Comparison of ENCODE assay signal across 28 mouse cellular contexts in the genomic region with DNA sequence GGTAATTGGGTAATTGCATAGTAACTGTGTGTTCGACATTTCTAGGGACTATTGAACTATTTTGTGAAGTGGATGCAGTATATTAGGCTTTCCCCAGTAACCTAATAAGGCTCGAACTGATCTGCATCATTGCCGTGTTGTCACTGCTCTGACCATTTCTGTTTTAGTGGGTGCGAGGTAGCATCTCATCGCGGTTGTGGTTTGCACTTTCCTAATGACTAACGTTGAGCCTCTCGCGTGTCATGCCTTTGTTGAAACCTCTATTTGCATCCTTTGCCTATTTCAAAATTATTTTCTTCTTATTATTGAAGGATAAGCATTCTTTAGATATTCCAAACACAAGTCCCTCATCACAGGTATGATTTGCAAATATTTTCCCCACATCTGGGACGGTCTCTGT. TPM values are rescaled to one million over a fixed set of nuclear protein-coding genes. Genes with fewer than 3 reads are reported as not detected.
A peak's percentile ranks its signal among the peaks of the same experiment; 100 is the strongest.
DNase-seq lines count a peak whose midpoint lies in the region; ATAC-seq and TF ChIP-seq lines count a peak whose summit lies in the region.
"Had no signal": no experiment of that assay in that cellular context is flagged by ENCODE, and none has a peak within 500 bp of the region (broad histone marks: within the 10 kb centered on the region; RNA-seq: fewer than 3 reads in every experiment).

No protein-coding gene starts in this region.

- no peak for TF ChIP-seq POLR2A in CH12.LX (IDR thresholded peaks at IDR 0.05; ENCODE audit: low read depth, low read length)

- intact Hi-C loops in left cerebral cortex, adult 2 months (cut with DNase I): no loop called here

- H3K4me2 ChIP-seq in CH12.LX (ENCODE audit: insufficient read depth, low read depth, poor library complexity, severe bottlenecking): no peak overlapping the region
- H3K4me2 ChIP-seq: embryonic facial prominence, embryonic 13.5 days; embryonic facial prominence, embryonic 15.5 days; forebrain, embryonic 12.5 days had no signal

- H3K9ac ChIP-seq in CH12.LX (ENCODE audit: insufficient read depth, low read depth): no peak overlapping the region
- H3K9ac ChIP-seq: embryonic facial prominence, embryonic 13.5 days; embryonic facial prominence, embryonic 15.5 days; forebrain, embryonic 12.5 days had no signal

- no peaks in the 10 kb centered on the region for H3K36me3 ChIP-seq in CH12.LX (replicated peaks in 1 of 2; ENCODE audit: control insufficient read depth in 1 of 2, insufficient read depth in 1 of 2, low read length in 1 of 2)
- H3K36me3 ChIP-seq: embryonic facial prominence, embryonic 13.5 days; embryonic facial prominence, embryonic 15.5 days; forebrain, embryonic 10.5 days; forebrain, embryonic 12.5 days had no signal

- TF ChIP-seq EP300 in CH12.LX (IDR thresholded peaks at IDR 0.05; ENCODE audit: low read length): peak; percentile 22; the same call in 1 of the 2 replicates

- no peak overlapping the region for H3K27ac ChIP-seq in CH12.LX (ENCODE audit: insufficient read depth, low read depth)
- no peak overlapping the region for H3K27ac ChIP-seq in left cerebral cortex, adult 2 months
- H3K27ac ChIP-seq: embryonic facial prominence, embryonic 13.5 days; embryonic facial prominence, embryonic 15.5 days; forebrain, embryonic 10.5 days; forebrain, embryonic 12.5 days had no signal

- no peaks in the 10 kb centered on the region for H3K79me2 ChIP-seq in CH12.LX (replicated peaks; ENCODE audit: control insufficient read depth, extremely low read depth, insufficient read depth, poor library complexity, severe bottlenecking)

- TF ChIP-seq CTCF in CH12.LX (conservative IDR thresholded peaks at IDR 0.05 in 1 of 2, IDR thresholded peaks at IDR 0.05 in 1 of 2; ENCODE audit: low read depth in 2 of 2, low read length in 2 of 2): no peak
- TF ChIP-seq CTCF in left cerebral cortex, adult 2 months (IDR thresholded peaks at IDR 0.05): no peak

- H3K4me1 ChIP-seq in CH12.LX (ENCODE audit: control insufficient read depth in 1 of 2, insufficient read depth in 2 of 2): peaks cover 5 to 25% of the 10 kb centered on the region in 2 experiments
- H3K4me1 ChIP-seq: embryonic facial prominence, embryonic 13.5 days; embryonic facial prominence, embryonic 15.5 days; forebrain, embryonic 10.5 days; forebrain, embryonic 12.5 days had no signal

- no peak overlapping the region for H3K4me3 ChIP-seq in CH12.LX (replicated peaks in 1 of 3; ENCODE audit: low read depth in 2 of 3, low read length in 2 of 3, poor library complexity in 1 of 3)
- no peak overlapping the region for H3K4me3 ChIP-seq in left cerebral cortex, adult 2 months
- H3K4me3 ChIP-seq: embryonic facial prominence, embryonic 13.5 days; embryonic facial prominence, embryonic 15.5 days; erythroblast, embryonic 14.5 days; forebrain, embryonic 10.5 days; forebrain, embryonic 12.5 days had no signal

- no peak for TF ChIP-seq RAD21 in CH12.LX (IDR thresholded peaks at IDR 0.05; ENCODE audit: low read depth, low read length)

- dilution Hi-C loops in CH12.LX (cut with MboI; ENCODE audit: extremely low pct_ligation_motif_present, extremely low pct_unique_long_range_greater_than_20kb, low sequenced_read_pairs): no loop called here

- no peaks in the 10 kb centered on the region for H3K9me3 ChIP-seq in CH12.LX (replicated peaks; ENCODE audit: low read length)
- H3K9me3 ChIP-seq: embryonic facial prominence, embryonic 13.5 days; embryonic facial prominence, embryonic 15.5 days; forebrain, embryonic 10.5 days; forebrain, embryonic 12.5 days had no signal

- peak; percentile 42 for DNase-seq in CH12.LX (ENCODE audit: extremely low read depth)
- no peak for DNase-seq in kidney, postnatal 14 days
- DNase-seq in left cerebral cortex, adult 9 months (ENCODE audit: low spot score in 2 of 2): no peak
- no peak for DNase-seq in left cerebral cortex, adult 2 months (ENCODE audit: extremely low spot score in 1 of 2, low spot score in 2 of 2)
- DNase-seq: adrenal gland, adult 2 months; adrenal gland, postnatal 10 days; adrenal gland, postnatal 25 days; cerebellum, adult 11 months; cerebellum, adult 18-20 months; cerebellum, adult 8-10 months; cerebellum, adult 9-11 months; cerebellum, postnatal 14 days; cerebellum, postnatal 36 days; embryo, embryonic 11 days had no signal

- H3K27me3 ChIP-seq in CH12.LX (replicated peaks): no peaks in the 10 kb centered on the region
- H3K27me3 ChIP-seq: embryonic facial prominence, embryonic 13.5 days; embryonic facial prominence, embryonic 15.5 days; forebrain, embryonic 12.5 days had no signal

- peak; percentile 35; the same call in 1 of the 2 replicates for ATAC-seq in monocyte, adult 5-6 weeks (replicated peaks; ENCODE audit: insufficient number of reproducible peaks, low FRiP score, low TSS enrichment, poor library complexity, severe bottlenecking)
- ATAC-seq: CD4-positive, CD25-positive, alpha-beta regulatory T cell, adult 4 months; forebrain, embryonic 14.5 days; forebrain, embryonic 16.5 days had no signal

- in situ Hi-C loops in CH12.LX (cut with MboI; ENCODE audit: low pct_ligation_motif_present, low pct_unique_long_range_greater_than_20kb, low sequenced_read_pairs): no loop called here

TF ChIP-seq in CH12.LX, 34 proteins besides CTCF, POLR2A, EP300 and RAD21:
- no peak for TF ChIP-seq E2F4 (IDR thresholded peaks at IDR 0.05; ENCODE audit: insufficient replicate concordance, low read depth, low read length)
- TF ChIP-seq GABPA (IDR thresholded peaks at IDR 0.05; ENCODE audit: insufficient replicate concordance, low read depth, low read length): no peak
- TF ChIP-seq BHLHE40 (IDR thresholded peaks at IDR 0.05; ENCODE audit: low read depth, low read length): peak; percentile 72
- TF ChIP-seq TBP (conservative IDR thresholded peaks at IDR 0.05; ENCODE audit: low read depth, low read length): no peak
- 0 out of 2 replicates have a peak, but pooled peaks have one; percentile 41 for TF ChIP-seq JUND (conservative IDR thresholded peaks at IDR 0.05; ENCODE audit: low read depth, low read length)
- TF ChIP-seq MYC (IDR thresholded peaks at IDR 0.05; ENCODE audit: low read depth, low read length): no peak
- TF ChIP-seq IRF4 (IDR thresholded peaks at IDR 0.05; ENCODE audit: low read depth, low read length): peak; percentile 59
- no peak for TF ChIP-seq MAFK (IDR thresholded peaks at IDR 0.05; ENCODE audit: insufficient replicate concordance, low read length)

RNA-seq across cellular contexts. Expression of gene Gzma, which starts 4.0 kb away (rescaled TPM):
- total RNA-seq in CH12.LX (2012; rRNA removed) (not detected in 2 replicates), CH12.LX (2014; rRNA removed) (not detected in 2 replicates)
- polyA plus RNA-seq in CH12.LX (2012; ENCODE audit: insufficient read length, low read depth): not detected in 2 replicates
- total RNA-seq in monocyte, adult 5-6 weeks (2017): 4,041 to 9,842 TPM (median 4,610 TPM) in 3 replicates
- total RNA-seq in left cerebral cortex, adult 2 months (2021): not detected
- total RNA-seq: adrenal gland, postnatal 25 days; ES-E14; MEL had no signal
- polyA plus RNA-seq: brain, embryonic 14.5 days; C2C12; embryonic facial prominence, embryonic 11.5 days; embryonic facial prominence, embryonic 13.5 days; embryonic facial prominence, embryonic 15.5 days; erythroblast, embryonic 14.5 days; forebrain, embryonic 10.5 days; forebrain, embryonic 12.5 days; forebrain, embryonic 14.5 days; forebrain, embryonic 16.5 days had no signal

RNA-seq across cellular contexts. Expression of gene Gpx8, which starts 58.5 kb away (rescaled TPM):
- total RNA-seq in CH12.LX (2012; rRNA removed) (not detected in 2 replicates), CH12.LX (2014; rRNA removed) (not detected in 2 replicates)
- polyA plus RNA-seq in CH12.LX (2012; ENCODE audit: insufficient read length, low read depth): not detected in 2 replicates
- 8.4 to 18.8 TPM (median 16.9 TPM) in 3 replicates for total RNA-seq in monocyte, adult 5-6 weeks (2017)
- 1 to 10 TPM; 8.1 to 8.5 TPM for total RNA-seq in left cerebral cortex, adult 2 months (2021)
- total RNA-seq: MEL had no signal
- polyA plus RNA-seq: CD4-positive, CD25-positive, alpha-beta regulatory T cell, adult 4 months; erythroblast, embryonic 14.5 days had no signal

Comparison
In these comparisons a context has a peak if more than half of its experiments do, and no peak if none do; other contexts are left out.
1. RNA of gene Gzma, which starts 4.0 kb away (total RNA-seq): 4,041 to 9,842 TPM in monocyte, adult 5-6 weeks; not detected in left cerebral cortex, adult 2 months and not detected in CH12.LX; every median in the first group is over 1,000 times any median in the second.